Mouse (Mus musculus): ENCODE results near the gene Lrp5. TPM values are rescaled to one million over a fixed set of nuclear protein-coding genes. Genes with fewer than 3 reads are reported as not detected.

The Lrp5 gene
- polyA plus RNA-seq, 1 experiment: 35.9 TPM

DNA sequence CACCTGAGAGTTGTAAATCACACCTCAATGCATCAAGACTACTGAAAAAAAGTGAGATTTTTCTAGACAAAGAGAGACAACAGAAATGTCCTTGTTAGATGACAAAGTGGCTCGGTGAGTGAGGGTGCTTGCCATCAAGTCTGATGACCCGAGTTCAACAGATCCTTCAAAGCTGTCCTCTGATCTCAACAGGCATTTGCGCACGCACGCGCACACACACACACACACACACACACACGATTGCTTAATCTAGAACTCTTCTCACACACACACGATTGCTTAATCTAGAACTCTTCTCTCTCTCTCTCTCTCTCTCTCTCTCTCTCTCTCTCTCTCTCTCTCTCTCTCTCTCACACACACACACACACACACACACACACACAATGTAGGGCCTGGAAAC is 9.6 kb upstream of the Lrp5 start:
- no peak for DNase-seq
- TF ChIP-seq CTCF (IDR thresholded peaks at IDR 0.05; ENCODE audit: borderline replicate concordance, control insufficient read depth, extremely low read depth, insufficient read depth, low read length, poor library complexity) (no peak), POLR2A (IDR thresholded peaks at IDR 0.05; ENCODE audit: control insufficient read depth, extremely low read depth, insufficient read depth, low read length, poor library complexity) (no peak)
- no peaks in the 10 kb centered on the region for H3K36me3 ChIP-seq (ENCODE audit: control insufficient read depth, insufficient read depth, low read length)
- H3K27ac ChIP-seq (ENCODE audit: control insufficient read depth, insufficient read depth, low read length): no peak overlapping the region
- no peak overlapping the region for H3K4me3 ChIP-seq (ENCODE audit: control insufficient read depth, insufficient read depth, low read length)
- no peaks in the 10 kb centered on the region for H3K4me1 ChIP-seq (replicated peaks; ENCODE audit: control insufficient read depth, insufficient read depth, low read length)
- no peaks in the 10 kb centered on the region for H3K27me3 ChIP-seq (ENCODE audit: control insufficient read depth, insufficient read depth, low read length)
- 86% methylated on average over 8 of the region's 8 CpGs for WGBS

- no peak for TF ChIP-seq CTCF (IDR thresholded peaks at IDR 0.05; ENCODE audit: borderline replicate concordance, control insufficient read depth, extremely low read depth, insufficient read depth, low read length, poor library complexity)
- TF ChIP-seq POLR2A (IDR thresholded peaks at IDR 0.05; ENCODE audit: control insufficient read depth, extremely low read depth, insufficient read depth, low read length, poor library complexity): no peak
- H3K36me3 ChIP-seq (ENCODE audit: control insufficient read depth, insufficient read depth, low read length): no peaks in the 10 kb centered on the region
- WGBS: 94% methylated on average over 4 of the region's 4 CpGs
- no peak for DNase-seq
- H3K4me3 ChIP-seq (ENCODE audit: control insufficient read depth, insufficient read depth, low read length): no peak overlapping the region
- no peaks in the 10 kb centered on the region for H3K27me3 ChIP-seq (ENCODE audit: control insufficient read depth, insufficient read depth, low read length)
- H3K27ac ChIP-seq (ENCODE audit: control insufficient read depth, insufficient read depth, low read length): no peak overlapping the region
- no peaks in the 10 kb centered on the region for H3K4me1 ChIP-seq (replicated peaks; ENCODE audit: control insufficient read depth, insufficient read depth, low read length)
Observed at GRCm38 (mm10) chr19:3695471-3695870, 9.1 kb upstream of the Lrp5 start.

DNA sequence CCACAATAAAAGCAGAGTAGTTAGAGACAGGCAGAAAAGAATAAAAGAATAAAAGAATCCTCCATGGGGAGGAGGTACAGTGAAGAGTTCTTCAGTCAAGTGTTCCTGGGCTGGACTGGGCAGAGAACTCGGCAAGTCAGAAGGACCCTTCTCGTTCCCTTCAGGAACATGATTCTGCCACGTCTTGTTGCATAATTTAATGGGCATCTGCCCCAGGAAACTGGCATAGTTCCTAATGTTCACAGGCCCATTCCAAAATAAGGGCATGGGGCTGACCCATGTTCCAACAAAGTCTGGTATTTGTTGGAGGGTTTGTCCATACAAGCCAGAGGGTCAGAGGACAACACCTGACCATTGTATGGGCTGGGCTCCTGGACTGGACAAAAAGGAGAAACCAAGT is 8.6 kb upstream of the Lrp5 start:
- no peaks in the 10 kb centered on the region for H3K27me3 ChIP-seq (ENCODE audit: control insufficient read depth, insufficient read depth, low read length)
- no peak overlapping the region for H3K4me3 ChIP-seq (ENCODE audit: control insufficient read depth, insufficient read depth, low read length)
- no peaks in the 10 kb centered on the region for H3K4me1 ChIP-seq (replicated peaks; ENCODE audit: control insufficient read depth, insufficient read depth, low read length)
- H3K36me3 ChIP-seq (ENCODE audit: control insufficient read depth, insufficient read depth, low read length): no peaks in the 10 kb centered on the region
- no peak overlapping the region for H3K27ac ChIP-seq (ENCODE audit: control insufficient read depth, insufficient read depth, low read length)
- DNase-seq: no peak
- TF ChIP-seq CTCF (IDR thresholded peaks at IDR 0.05; ENCODE audit: borderline replicate concordance, control insufficient read depth, extremely low read depth, insufficient read depth, low read length, poor library complexity): no peak
- TF ChIP-seq POLR2A (IDR thresholded peaks at IDR 0.05; ENCODE audit: control insufficient read depth, extremely low read depth, insufficient read depth, low read length, poor library complexity): no peak
- WGBS: 96% methylated on average over 3 of the region's 3 CpGs

GRCm38 (mm10) chr19:3694476-3694875 is 8.1 kb upstream of the Lrp5 start:
- no peaks in the 10 kb centered on the region for H3K4me1 ChIP-seq (replicated peaks; ENCODE audit: control insufficient read depth, insufficient read depth, low read length)
- WGBS: 98% methylated on average over 2 of the region's 2 CpGs
- H3K36me3 ChIP-seq (ENCODE audit: control insufficient read depth, insufficient read depth, low read length): no peaks in the 10 kb centered on the region
- TF ChIP-seq CTCF (IDR thresholded peaks at IDR 0.05; ENCODE audit: borderline replicate concordance, control insufficient read depth, extremely low read depth, insufficient read depth, low read length, poor library complexity) (no peak), POLR2A (IDR thresholded peaks at IDR 0.05; ENCODE audit: control insufficient read depth, extremely low read depth, insufficient read depth, low read length, poor library complexity) (no peak)
- no peak for DNase-seq
- no peaks in the 10 kb centered on the region for H3K27me3 ChIP-seq (ENCODE audit: control insufficient read depth, insufficient read depth, low read length)
- no peak overlapping the region for H3K27ac ChIP-seq (ENCODE audit: control insufficient read depth, insufficient read depth, low read length)
- H3K4me3 ChIP-seq (ENCODE audit: control insufficient read depth, insufficient read depth, low read length): no peak overlapping the region

GRCm38 (mm10) chr19:3692414-3693145 is 6.2 kb upstream of the Lrp5 start:
- Histone ChIP-seq H3K27ac (ENCODE audit: control insufficient read depth, insufficient read depth, low read length) (no peak overlapping the region), H3K4me3 (ENCODE audit: control insufficient read depth, insufficient read depth, low read length) (no peak overlapping the region), H3K4me1 (replicated peaks; ENCODE audit: control insufficient read depth, insufficient read depth, low read length) (no peaks in the 10 kb centered on the region), H3K36me3 (ENCODE audit: control insufficient read depth, insufficient read depth, low read length) (no peaks in the 10 kb centered on the region), H3K27me3 (ENCODE audit: control insufficient read depth, insufficient read depth, low read length) (no peaks in the 10 kb centered on the region)
- WGBS: 77% methylated on average over 6 of the region's 6 CpGs
- TF ChIP-seq CTCF (IDR thresholded peaks at IDR 0.05; ENCODE audit: borderline replicate concordance, control insufficient read depth, extremely low read depth, insufficient read depth, low read length, poor library complexity): no peak
- no peak for TF ChIP-seq POLR2A (IDR thresholded peaks at IDR 0.05; ENCODE audit: control insufficient read depth, extremely low read depth, insufficient read depth, low read length, poor library complexity)
- no peak for DNase-seq

GRCm38 (mm10) chr19:3691337-3691736 is 5.0 kb upstream of the Lrp5 start:
- Histone ChIP-seq H3K27me3 (ENCODE audit: control insufficient read depth, insufficient read depth, low read length) (no peaks in the 10 kb centered on the region), H3K4me3 (ENCODE audit: control insufficient read depth, insufficient read depth, low read length) (no peak overlapping the region), H3K4me1 (replicated peaks; ENCODE audit: control insufficient read depth, insufficient read depth, low read length) (peaks cover 5% of the 10 kb centered on the region), H3K27ac (ENCODE audit: control insufficient read depth, insufficient read depth, low read length) (no peak overlapping the region), H3K36me3 (ENCODE audit: control insufficient read depth, insufficient read depth, low read length) (no peaks in the 10 kb centered on the region)
- DNase-seq: no peak
- TF ChIP-seq POLR2A (IDR thresholded peaks at IDR 0.05; ENCODE audit: control insufficient read depth, extremely low read depth, insufficient read depth, low read length, poor library complexity): no peak
- no peak for TF ChIP-seq CTCF (IDR thresholded peaks at IDR 0.05; ENCODE audit: borderline replicate concordance, control insufficient read depth, extremely low read depth, insufficient read depth, low read length, poor library complexity)
- 97% methylated on average over 5 of the region's 5 CpGs for WGBS
